10 mouse cellular contexts compared by ENCODE assay signal in the genomic region with DNA sequence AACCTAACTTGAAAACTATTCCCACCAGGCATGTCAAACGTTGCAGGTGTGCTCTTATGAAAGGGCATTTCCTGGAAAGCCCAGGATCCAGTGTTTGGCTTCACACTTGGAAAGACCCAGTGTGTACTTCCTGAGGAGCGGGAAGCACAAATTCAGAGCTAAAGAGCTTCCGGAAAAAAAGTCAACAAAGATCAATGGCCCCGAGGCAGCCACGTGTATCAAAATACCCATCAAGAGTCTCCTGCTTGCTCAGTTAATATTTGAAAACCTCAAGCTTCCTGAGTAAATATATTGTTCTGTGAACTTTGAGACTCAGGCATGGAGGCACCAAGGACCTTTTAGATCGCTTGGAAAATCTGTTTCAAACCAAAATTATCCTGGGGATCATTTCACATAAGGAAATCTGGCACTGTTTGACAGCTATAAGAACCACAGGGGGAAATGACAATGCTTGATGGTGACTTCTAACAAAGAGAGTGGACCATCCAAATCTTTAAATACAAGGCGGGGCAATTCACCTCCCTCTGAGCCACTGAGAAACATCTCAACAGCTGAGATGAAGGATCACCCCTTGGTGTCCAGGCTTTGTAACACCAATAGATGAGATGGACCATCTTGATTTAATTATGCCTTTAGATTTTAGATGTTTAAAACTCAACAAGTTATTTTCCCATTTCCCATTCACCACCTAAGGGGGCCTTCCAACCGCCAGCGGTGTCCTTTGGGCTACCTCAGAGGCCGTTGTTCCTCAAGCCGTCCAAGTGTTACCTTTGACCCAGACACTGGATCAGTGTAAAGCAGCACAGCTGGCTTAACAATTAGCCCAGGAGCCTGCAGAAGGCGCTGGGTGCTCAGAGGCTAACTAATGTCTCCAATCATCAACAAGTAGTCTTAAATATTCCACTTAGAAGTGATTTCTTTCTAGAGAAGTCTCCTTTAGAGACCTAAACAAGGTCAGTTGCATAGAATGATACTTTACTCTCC.
DNase-seq lines count a peak whose midpoint lies in the region; ATAC-seq and TF ChIP-seq lines count a peak whose summit lies in the region.
"Had no signal": no experiment of that assay in that cellular context is flagged by ENCODE, and none has a peak within 500 bp of the region (broad histone marks: within the 10 kb centered on the region; RNA-seq: fewer than 3 reads in every experiment).

No protein-coding gene starts in this region.

- no peak for TF ChIP-seq CTCF in thymus, adult 2 months (IDR thresholded peaks at IDR 0.05; ENCODE audit: borderline replicate concordance, control insufficient read depth, extremely low read depth, insufficient read depth, low read length, poor library complexity)

- DNase-seq in kidney, adult 11 months = peak; percentile 87
- DNase-seq in kidney, postnatal 4 days = peak; percentile 31 to 61
- DNase-seq in naive thymus-derived CD4-positive, alpha-beta T cell, adult 2 months (ENCODE audit: low read depth) = peak; percentile 47
- DNase-seq in thymus, adult 2 months = no peak
- no peak for DNase-seq in right cerebral cortex, postnatal 4 days
- no peak for DNase-seq in hindbrain, embryonic 10.5 days (ENCODE audit: low spot score)

- H3K27me3 ChIP-seq in kidney, embryonic 14.5 days (ENCODE audit: control insufficient read depth, insufficient read depth, low read length) = no peaks in the 10 kb centered on the region
- H3K27me3 ChIP-seq in intestine, embryonic 15.5 days (replicated peaks) = no peaks in the 10 kb centered on the region
- H3K27me3 ChIP-seq in thymus, adult 2 months (ENCODE audit: control insufficient read depth, insufficient read depth, low read length) = no peaks in the 10 kb centered on the region
- H3K27me3 ChIP-seq in hindbrain, embryonic 10.5 days (ENCODE audit: insufficient read depth, poor library complexity, severe bottlenecking) = no peaks in the 10 kb centered on the region
- H3K27me3 ChIP-seq: midbrain, embryonic 12.5 days had no signal

- no peak overlapping the region for H3K4me2 ChIP-seq in kidney, embryonic 14.5 days (replicated peaks; ENCODE audit: low read depth, low read length)
- no peak overlapping the region for H3K4me2 ChIP-seq in intestine, embryonic 15.5 days (replicated peaks)
- H3K4me2 ChIP-seq: midbrain, embryonic 12.5 days had no signal

- no peak overlapping the region for H3K4me3 ChIP-seq in kidney, embryonic 14.5 days (ENCODE audit: low read length)
- H3K4me3 ChIP-seq in intestine, embryonic 15.5 days (replicated peaks) = no peak overlapping the region
- H3K4me3 ChIP-seq in thymus, adult 2 months (ENCODE audit: control insufficient read depth, insufficient read depth, low read length) = no peak overlapping the region
- no peak overlapping the region for H3K4me3 ChIP-seq in hindbrain, embryonic 10.5 days
- H3K4me3 ChIP-seq: limb, embryonic 10.5 days; midbrain, embryonic 12.5 days had no signal

- no peaks in the 10 kb centered on the region for H3K9me3 ChIP-seq in kidney, embryonic 14.5 days (ENCODE audit: control insufficient read depth, low read length)
- H3K9me3 ChIP-seq in intestine, embryonic 15.5 days = no peaks in the 10 kb centered on the region
- H3K9me3 ChIP-seq in hindbrain, embryonic 10.5 days = no peaks in the 10 kb centered on the region
- H3K9me3 ChIP-seq: limb, embryonic 10.5 days; midbrain, embryonic 12.5 days had no signal

- WGBS in kidney, embryonic 14.5 days = 66% methylated on average over 12 of the region's 12 CpGs
- WGBS in intestine, embryonic 15.5 days = 62% methylated on average over 12 of the region's 12 CpGs
- 79% methylated on average over 12 of the region's 12 CpGs for WGBS in thymus, adult 2 months
- WGBS in hindbrain, embryonic 10.5 days = 85% methylated on average over 12 of the region's 12 CpGs

- no peak overlapping the region for H3K27ac ChIP-seq in kidney, embryonic 14.5 days (ENCODE audit: low read depth, low read length)
- H3K27ac ChIP-seq in intestine, embryonic 15.5 days = 0 out of 2 replicates have a peak overlapping the region, but pooled peaks have one; percentile 4
- H3K27ac ChIP-seq in thymus, adult 2 months (ENCODE audit: control insufficient read depth, insufficient read depth, low read length) = no peak overlapping the region
- H3K27ac ChIP-seq in hindbrain, embryonic 10.5 days = no peak overlapping the region
- H3K27ac ChIP-seq: limb, embryonic 10.5 days; midbrain, embryonic 12.5 days had no signal

- no peaks in the 10 kb centered on the region for H3K4me1 ChIP-seq in kidney, embryonic 14.5 days (ENCODE audit: control insufficient read depth, insufficient read depth, low read length)
- H3K4me1 ChIP-seq in intestine, embryonic 15.5 days (replicated peaks) = 0 out of 2 replicates have a peak, but pooled peaks cover 3% of the 10 kb centered on the region
- H3K4me1 ChIP-seq in thymus, adult 2 months (replicated peaks; ENCODE audit: control insufficient read depth, insufficient read depth, low read length) = 0 out of 2 replicates have a peak, but pooled peaks cover 2% of the 10 kb centered on the region
- no peaks in the 10 kb centered on the region for H3K4me1 ChIP-seq in hindbrain, embryonic 10.5 days (replicated peaks)
- H3K4me1 ChIP-seq: midbrain, embryonic 12.5 days had no signal

- TF ChIP-seq POLR2A in thymus, adult 2 months (IDR thresholded peaks at IDR 0.05; ENCODE audit: control insufficient read depth, extremely low read depth, insufficient read depth, low read length, poor library complexity) = no peak

- H3K9ac ChIP-seq in kidney, embryonic 14.5 days (ENCODE audit: low read depth, low read length) = no peak overlapping the region
- H3K9ac ChIP-seq in intestine, embryonic 15.5 days = no peak overlapping the region
- H3K9ac ChIP-seq: midbrain, embryonic 12.5 days had no signal

- H3K36me3 ChIP-seq in kidney, embryonic 14.5 days (ENCODE audit: control insufficient read depth, insufficient read depth, low read length) = no peaks in the 10 kb centered on the region
- H3K36me3 ChIP-seq in intestine, embryonic 15.5 days = no peaks in the 10 kb centered on the region
- H3K36me3 ChIP-seq in thymus, adult 2 months (ENCODE audit: control insufficient read depth, insufficient read depth, low read length) = no peaks in the 10 kb centered on the region
- no peaks in the 10 kb centered on the region for H3K36me3 ChIP-seq in hindbrain, embryonic 10.5 days
- H3K36me3 ChIP-seq: limb, embryonic 10.5 days; midbrain, embryonic 12.5 days had no signal

- no peak for ATAC-seq in kidney, embryonic 14.5 days (ENCODE audit: low FRiP score, low TSS enrichment)
- peak; percentile 82 for ATAC-seq in intestine, embryonic 15.5 days

Comparison
In these comparisons a context has a peak if more than half of its experiments do, and no peak if none do; other contexts are left out.
1. DNase-seq: peak in kidney, adult 11 months (single experiment), kidney, postnatal 4 days (2 of 2) and naive thymus-derived CD4-positive, alpha-beta T cell, adult 2 months (single experiment); none in thymus, adult 2 months (single experiment), right cerebral cortex, postnatal 4 days (single experiment) and hindbrain, embryonic 10.5 days (single experiment).